ENCODE assay signal across 15 mouse cellular contexts in the genomic region with DNA sequence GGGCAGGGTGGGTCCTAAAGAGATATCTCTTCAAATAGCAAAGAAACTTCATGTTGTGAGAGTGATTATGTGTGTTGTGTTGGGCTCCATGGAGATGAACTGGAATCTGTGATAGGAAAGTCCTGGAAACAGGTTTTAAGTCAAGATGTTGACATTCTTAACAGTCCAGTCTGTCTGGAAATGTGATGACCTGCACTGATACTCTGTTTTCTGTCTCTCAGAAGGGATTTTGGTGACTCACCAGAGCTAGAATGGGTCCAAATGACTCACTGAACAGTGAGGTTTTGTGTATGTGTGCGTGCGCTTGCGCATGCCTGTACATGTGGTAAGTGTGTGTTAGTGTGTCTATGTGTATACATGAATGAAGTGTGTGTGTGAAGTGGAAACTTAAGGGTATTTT.
"Had no signal": no experiment of that assay in that cellular context is flagged by ENCODE, and none has a peak within 500 bp of the region (broad histone marks: within the 10 kb centered on the region; RNA-seq: fewer than 3 reads in every experiment).

No protein-coding gene starts in this region.

- H3K9me3 ChIP-seq: kidney, embryonic 15.5 days; limb, embryonic 10.5 days; liver, embryonic 15.5 days; midbrain, embryonic 12.5 days had no signal

- H3K27me3 ChIP-seq: kidney, embryonic 15.5 days; liver, embryonic 15.5 days; megakaryocyte, embryonic 14.5 days; midbrain, embryonic 12.5 days had no signal

- ATAC-seq: midbrain, embryonic 16.5 days had no signal

- H3K4me3 ChIP-seq: kidney, embryonic 15.5 days; left cerebral cortex, adult 2 months; limb, embryonic 10.5 days; liver, embryonic 15.5 days; megakaryocyte, embryonic 14.5 days; midbrain, embryonic 12.5 days had no signal

- H3K4me1 ChIP-seq: kidney, embryonic 15.5 days; limb, embryonic 10.5 days; liver, embryonic 15.5 days; midbrain, embryonic 12.5 days had no signal

- H3K27ac ChIP-seq: kidney, embryonic 15.5 days; left cerebral cortex, adult 2 months; limb, embryonic 10.5 days; liver, embryonic 15.5 days; macrophage; midbrain, embryonic 12.5 days had no signal

- H3K4me2 ChIP-seq: kidney, embryonic 15.5 days; liver, embryonic 11.5 days; liver, embryonic 15.5 days; midbrain, embryonic 12.5 days had no signal

- H3K36me3 ChIP-seq: kidney, embryonic 15.5 days; limb, embryonic 10.5 days; liver, embryonic 15.5 days; midbrain, embryonic 12.5 days had no signal

- H3K9ac ChIP-seq: kidney, embryonic 15.5 days; liver, embryonic 15.5 days; midbrain, embryonic 12.5 days had no signal

- DNase-seq: kidney, adult 18-20 months; kidney, postnatal 14 days; lung, adult 2 months; lung, postnatal 10 days; thymus, adult 2 months; thymus, postnatal 25 days had no signal
